Mouse (Mus musculus): ENCODE results near the gene Tmtc2.

The Tmtc2 gene

DNA sequence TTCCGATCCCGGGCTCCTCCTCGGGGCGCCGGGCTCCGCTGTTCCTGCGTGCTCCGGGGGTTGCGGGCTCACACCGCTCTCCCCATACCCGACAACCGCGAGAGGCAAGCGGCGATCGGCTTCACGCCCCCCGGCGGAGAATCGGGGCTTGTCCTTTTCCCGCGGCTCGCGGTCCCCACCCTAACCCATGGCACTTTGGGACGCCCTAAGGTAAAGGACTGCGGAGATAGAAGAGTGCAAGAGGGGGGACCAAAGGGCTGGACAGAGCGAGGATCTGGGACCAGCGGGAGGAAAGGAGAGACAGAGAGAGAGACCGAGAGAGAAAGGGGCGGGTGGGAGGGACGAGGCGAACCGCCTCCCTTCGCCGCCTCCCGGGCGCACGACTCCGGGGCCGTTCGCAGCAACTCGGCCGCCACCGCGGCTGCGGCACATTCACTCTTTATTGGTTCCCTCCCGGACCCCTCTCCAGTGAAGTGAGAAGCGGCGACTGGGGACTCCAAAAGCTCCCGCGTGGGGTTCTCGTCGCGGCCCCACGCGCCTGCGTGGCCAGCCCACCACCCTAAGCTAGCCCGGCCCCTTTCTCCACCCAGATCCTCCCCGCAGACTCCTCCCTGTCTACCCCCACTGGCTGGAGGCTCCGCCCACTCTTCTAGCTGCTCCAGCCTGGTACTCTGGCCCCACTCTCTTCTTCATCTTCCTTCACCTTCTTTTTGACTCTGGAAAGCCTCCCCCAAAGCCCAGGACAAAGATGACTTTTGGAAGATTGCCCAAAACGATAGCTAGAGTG lies at the start of gene Tmtc2:
TSS of gene Tmtc2 (minus strand) at position 544 of the 787 bp plus-strand sequence.
- in situ Hi-C loops (cut with MboI; ENCODE audit: unreplicated experiment in 2 of 2) = no loop called here

DNA sequence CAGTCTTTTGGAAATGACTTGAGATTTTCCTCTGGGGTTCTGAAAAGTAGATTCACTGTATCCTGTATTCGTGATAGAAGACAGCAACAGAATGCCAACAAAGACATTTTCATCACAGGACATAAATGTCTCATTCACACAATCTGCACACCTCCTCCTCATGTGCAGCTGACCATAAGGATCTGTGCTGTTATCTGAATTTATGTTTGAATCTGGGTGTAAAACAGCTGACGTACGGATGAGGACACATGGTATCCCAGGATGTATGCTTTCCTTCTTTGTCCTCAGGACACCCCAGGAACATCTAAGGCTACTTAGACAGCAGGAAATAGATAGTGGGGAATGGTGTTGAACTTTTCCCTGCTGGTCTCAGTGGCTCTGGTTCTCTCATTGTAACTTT lies 37.9 kb upstream of the Tmtc2 start:
- in situ Hi-C loops (cut with MboI; ENCODE audit: unreplicated experiment in 2 of 2) = no loop called here

DNA sequence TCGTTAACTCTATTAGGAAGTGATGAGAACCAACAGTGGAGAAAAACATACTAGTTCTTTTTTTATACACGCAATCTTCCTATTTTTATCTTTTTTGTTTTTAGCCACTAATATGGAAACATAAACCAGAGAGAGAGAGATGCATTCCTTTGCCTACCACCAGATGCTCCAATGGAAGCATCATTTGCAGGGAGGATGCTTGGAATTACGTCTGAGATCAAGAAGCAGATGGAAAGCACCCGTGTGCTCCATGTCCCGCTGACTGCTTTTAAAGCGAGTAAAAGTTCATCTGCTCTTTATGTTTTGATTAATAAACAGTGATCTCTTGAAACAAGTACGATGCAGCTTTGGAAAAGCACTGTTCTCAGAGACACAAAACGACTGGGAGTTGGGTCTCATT lies 24.6 kb upstream of the Tmtc2 start:
- in situ Hi-C loops (cut with MboI; ENCODE audit: unreplicated experiment in 2 of 2) = no loop called here

DNA sequence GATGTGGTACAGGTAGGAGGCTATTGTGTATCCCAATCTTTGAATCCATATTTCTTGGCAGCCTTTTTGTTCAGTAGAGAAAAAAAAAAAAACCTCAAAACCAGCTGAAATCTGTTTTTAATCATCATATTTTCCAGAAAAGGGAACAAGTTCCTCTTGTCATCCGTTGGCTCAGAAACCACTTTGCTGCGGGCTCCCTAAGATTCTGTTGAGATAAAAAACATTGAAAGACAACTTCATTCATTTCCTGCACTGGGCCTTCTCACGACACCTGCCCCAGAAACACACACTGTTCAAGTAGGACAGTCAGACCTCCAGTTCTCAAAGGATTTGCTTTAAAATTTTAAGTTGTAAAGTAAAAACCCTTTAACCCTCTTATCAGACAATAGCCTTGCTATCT lies 23.0 kb upstream of the Tmtc2 start:
- in situ Hi-C loops (cut with MboI; ENCODE audit: unreplicated experiment in 2 of 2) = no loop called here

DNA sequence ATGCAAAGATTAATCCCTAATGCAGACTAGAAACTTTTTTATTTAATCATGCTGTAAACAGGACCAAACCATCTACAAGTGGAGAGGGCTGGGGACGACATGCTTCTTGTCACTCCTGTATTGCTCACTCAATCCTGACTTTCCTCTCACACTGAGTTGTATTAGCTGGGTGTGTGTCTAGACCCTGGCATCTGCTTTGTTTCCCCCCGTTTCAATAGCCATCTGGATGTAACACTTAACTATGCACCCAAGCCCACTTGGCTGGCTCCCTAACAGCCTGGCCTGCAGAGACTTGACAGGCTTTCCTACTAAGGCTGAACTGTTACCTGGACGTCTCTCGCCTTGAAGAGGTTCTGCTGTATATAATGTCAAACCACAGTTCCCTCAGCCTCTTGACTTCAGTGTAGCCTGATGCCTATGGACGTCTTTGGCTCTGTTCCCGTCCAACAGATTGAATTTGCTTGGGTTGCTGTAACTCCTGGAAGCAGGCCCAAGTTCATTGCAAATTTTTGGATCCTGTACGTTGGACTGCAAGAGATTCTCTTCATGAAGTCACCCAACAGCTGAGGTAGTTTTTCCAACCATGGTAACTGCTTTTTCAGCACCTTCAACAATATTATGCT lies 21.3 kb upstream of the Tmtc2 start:
- in situ Hi-C loops (cut with MboI; ENCODE audit: unreplicated experiment in 2 of 2) = no loop called here

DNA sequence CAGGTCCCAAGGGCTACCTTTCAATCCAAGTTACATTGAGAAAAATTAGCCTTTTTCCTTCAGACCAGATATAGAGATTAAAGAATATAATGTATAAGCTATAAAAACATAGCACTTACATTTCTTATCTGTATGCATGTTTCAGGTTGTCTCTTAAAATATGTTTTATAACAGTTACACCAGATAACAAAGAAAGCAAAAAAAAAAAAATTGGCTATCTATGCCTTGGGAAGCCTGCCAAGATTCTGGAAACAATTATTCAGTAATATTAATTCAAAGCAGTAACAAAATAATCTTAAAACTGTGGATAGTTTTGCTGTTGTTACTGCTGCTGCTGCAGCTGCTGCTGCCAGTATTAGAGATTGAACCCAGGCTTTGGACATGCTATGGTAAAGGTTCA lies 13.9 kb upstream of the Tmtc2 start:
- in situ Hi-C loops (cut with MboI; ENCODE audit: unreplicated experiment in 2 of 2) = no loop called here

DNA sequence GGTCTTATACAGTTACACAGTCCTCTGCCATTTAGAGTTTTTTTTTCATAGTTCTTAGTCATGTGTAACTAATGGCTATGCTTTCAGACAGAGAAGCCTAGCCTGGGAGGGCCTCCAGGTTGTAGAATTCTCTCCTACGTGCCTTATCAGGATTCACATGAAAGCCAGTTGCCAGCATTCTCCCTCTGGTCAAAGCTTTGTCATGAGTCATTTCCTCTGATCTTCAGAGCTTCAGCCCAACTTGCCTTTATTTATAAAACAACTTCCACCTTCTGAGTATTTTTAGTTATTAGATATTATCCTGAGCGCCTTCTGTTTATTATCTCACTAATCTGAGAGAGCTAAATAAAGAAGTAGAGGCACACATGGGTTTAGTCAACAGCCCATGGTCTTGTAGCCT lies 5.1 kb upstream of the Tmtc2 start:
- in situ Hi-C loops (cut with MboI; ENCODE audit: unreplicated experiment in 2 of 2) = no loop called here

DNA sequence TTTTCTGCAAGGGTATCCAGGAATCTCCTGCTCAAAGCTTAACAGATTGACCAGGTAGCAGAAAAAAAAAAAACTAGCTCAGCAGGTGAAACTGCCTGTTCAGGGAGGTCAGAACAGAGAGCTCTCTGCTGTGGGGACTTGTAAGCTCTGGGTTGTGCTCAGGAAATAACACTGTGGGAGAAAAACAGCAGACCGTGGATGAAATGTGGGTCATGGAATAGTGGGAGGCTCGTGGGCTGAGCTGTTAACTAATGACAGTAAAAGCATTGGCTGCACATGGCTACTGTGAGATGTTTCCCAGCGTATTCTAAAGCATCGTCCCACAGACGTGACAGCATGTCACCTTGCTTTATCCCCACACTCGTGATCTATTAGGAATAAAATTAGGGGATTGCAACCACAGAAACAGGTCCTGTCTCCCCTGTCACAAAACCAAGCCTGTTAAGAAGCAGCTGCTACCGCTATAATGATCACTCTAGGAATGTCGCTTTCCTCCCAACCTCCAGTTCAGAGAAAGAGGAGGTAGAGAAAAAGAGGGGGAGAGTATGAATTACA lies 4.1 kb upstream of the Tmtc2 start:
- in situ Hi-C loops (cut with MboI; ENCODE audit: unreplicated experiment in 2 of 2) = no loop called here

DNA sequence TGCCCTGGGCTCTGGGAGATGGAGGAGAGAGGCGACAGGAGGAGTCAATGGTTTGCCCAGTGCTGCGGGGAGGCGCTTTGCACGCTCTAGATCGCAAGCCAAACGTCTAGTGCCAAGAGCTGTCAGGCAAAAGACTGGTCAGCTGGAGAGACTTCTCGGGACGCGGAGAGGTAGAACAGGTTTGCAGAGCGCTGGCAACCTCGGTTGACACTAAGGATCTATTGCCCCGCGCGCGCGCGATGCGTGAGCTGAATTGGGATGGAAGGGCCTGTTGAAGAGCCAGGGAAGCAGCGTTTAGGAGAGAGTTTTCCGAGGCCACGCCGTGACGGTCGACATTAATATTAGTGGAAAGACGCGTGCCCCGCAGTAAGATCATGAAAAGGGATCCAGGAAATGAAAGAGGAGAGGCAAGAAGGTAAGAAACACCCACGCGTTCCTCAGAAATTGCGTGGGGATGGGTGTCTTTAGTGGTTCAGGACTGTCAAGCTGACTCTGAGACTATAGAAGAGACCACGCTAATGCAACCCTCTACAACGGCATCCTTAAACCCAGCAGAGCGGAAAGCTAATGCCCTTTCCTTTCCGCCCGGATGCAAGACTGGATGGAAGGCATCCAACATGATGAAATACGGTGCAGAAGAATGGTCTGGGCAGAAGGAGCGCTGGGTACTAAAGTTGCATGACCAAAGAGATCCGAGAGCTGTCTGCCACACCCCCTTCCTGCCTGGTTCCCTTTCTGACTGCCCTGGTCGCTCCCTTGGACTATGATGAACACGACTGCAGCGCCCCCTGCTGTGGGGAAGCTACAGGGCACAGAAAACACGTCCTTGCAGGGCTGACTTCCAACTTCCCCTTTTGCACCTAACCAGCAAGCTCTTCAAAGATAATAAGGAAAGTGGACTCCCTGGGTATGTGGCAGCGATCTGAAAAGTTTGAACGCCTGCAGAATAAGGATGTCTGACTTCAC lies 727 bp upstream of the Tmtc2 start:
- in situ Hi-C loops (cut with MboI; ENCODE audit: unreplicated experiment in 2 of 2) = no loop called here

DNA sequence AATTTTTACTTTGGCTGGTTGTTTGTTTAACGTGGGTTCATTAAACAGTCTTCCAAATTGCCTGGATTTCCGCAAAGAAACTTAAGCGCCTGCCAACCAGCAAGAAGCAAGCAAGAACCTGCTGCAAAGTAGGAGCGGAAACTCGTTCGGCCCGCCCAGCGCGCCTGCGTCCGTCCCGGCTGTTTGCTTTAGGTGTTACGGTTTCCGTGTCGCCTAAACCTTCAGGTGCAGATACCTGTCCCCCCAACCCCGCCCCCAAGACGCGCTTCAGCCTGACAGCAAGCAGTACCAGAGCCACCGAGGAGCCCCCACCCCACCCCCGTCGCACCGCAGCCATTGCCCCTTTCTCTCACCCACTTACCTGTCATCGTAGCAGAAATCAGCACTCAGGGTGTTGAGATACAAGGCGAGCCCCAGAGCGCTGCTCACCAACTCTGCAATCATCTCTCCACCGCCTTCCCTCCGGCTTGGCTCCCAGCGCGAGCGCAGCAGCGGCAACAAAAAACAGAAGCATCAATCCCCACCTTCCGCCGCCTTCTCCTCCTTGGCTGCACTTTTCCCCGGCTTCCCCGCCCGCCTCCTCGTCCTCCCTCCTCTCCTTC lies 844 bp downstream of the Tmtc2 start:
- in situ Hi-C loops (cut with MboI; ENCODE audit: unreplicated experiment in 2 of 2) = no loop called here

DNA sequence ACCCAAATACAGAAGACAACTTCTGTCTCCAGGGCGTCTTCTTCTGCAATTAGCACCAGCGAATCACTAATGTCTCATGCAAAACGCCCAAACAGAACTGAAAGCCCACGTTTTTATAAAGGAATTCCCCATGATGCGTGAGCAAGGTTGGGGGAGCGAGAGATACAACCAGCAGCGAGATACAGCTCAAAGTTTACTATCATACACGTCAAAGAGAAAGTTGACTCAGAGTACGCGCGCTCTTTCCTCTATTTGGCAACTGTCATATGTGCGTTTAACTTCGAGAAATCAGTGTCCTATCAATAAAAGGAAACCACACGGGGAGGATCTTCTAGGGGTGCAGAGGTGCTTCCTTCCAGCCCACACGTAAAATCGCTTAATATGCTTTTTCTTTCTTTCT lies 1.4 kb downstream of the Tmtc2 start:
- in situ Hi-C loops (cut with MboI; ENCODE audit: unreplicated experiment in 2 of 2) = no loop called here

DNA sequence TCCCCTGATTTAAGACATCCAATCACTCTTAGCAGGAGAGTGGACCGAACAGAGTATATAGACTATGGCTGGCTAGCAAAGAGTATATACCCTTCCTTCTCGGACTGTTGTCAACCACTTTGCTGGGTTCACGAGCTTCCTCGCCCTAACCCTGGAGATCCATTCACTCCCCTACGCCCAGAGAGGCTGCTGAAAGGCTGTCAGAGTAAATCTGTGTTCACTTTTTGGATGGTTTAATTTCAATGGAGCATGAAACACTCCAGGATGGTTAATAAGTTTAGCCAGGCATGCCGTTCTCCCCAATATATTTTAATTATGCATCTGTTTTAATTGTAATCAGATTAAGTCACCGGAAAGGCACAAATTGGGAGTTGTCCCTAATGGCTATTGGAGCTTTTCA lies 1.9 kb downstream of the Tmtc2 start:
- in situ Hi-C loops (cut with MboI; ENCODE audit: unreplicated experiment in 2 of 2) = no loop called here

DNA sequence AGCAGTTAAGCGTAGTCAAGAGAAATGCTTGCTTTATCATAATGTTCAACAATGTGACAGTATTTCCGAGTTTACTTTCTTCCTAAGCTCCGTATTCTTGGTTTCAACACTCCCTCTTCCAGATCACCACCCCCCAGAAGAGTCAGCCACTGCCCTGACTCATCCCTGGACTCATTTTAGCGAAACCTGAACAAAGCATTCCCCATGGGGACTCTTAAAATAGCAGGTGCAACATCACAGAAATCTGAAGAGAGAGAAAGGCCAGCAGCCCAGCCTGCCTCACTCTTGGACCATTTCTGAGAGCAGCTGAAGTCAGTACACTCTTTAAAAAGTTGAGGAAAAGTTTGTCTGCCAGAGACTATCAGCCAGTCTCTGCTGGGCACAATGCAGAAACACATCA lies 2.4 kb downstream of the Tmtc2 start:
- in situ Hi-C loops (cut with MboI; ENCODE audit: unreplicated experiment in 2 of 2) = no loop called here

DNA sequence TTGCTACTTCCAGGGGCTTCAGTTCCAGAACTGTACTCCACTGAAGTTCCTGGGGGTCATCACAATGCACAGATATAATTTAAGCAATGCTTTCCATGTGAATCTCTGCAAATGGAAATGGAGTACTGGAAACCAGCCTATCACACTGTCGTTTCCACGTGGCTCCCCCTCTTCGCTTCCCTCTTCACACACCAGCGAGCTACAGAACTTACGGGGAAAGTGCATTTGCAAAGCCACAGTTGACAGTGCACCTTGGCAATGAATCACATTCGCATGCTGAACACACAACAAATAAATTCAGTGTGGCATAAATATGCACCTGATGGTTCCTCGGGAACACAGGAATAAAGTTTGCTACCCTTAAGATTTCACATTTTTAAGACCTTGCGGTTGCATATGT lies 3.2 kb downstream of the Tmtc2 start:
- in situ Hi-C loops (cut with MboI; ENCODE audit: unreplicated experiment in 2 of 2) = no loop called here

DNA sequence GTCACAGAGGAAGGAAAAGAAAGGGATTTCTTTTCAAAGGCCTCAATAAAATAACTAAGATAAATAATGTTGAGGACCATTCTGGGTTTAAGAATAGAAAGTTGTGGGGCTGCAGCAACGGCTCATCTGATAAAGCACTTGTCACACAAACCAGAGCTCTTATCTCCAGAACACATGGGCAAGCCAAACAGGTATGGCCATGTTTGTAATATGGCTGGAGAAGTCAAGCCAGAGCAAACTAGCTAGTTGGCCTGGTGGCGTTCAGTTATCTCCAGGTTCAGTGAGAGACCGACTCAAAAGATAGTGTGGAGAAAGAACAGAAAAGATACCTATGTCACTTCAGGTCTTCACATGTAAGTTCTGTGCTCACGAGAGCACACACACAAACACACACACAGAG lies 4.7 kb downstream of the Tmtc2 start:
- in situ Hi-C loops (cut with MboI; ENCODE audit: unreplicated experiment in 2 of 2) = no loop called here

DNA sequence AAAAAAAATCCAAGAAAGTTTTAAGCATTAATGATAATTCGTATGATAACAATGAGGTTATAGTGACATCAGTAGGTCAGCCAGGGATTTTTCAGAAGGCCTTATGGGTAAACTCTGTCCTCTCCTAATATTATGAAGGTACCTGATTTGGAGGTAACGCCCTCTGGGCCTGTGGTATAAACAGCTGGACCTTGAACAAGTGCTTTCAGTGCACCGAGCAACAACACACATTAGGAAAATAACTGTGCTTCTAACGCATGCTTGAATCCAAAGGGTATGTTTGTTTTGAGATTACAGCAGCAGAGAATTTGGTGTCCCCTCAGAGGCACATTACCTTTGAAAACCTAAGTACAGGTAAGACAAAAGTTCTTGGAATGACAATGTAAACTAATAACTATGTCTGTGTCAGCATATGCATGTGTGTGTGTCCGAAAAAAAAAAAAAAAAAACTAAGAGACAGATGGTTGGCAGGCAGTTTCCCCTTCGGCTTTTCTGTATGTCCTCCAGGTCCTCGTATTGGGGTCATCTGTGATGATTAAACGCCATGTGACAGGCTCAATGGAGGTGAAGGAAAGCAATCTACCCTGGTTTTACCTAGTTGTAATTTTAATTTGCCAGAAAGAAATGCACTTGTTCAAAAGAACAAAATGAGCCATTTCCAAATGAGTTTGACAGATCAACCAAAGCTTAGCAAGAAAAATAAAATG lies 6.3 kb downstream of the Tmtc2 start:
- in situ Hi-C loops (cut with MboI; ENCODE audit: unreplicated experiment in 2 of 2) = no loop called here

DNA sequence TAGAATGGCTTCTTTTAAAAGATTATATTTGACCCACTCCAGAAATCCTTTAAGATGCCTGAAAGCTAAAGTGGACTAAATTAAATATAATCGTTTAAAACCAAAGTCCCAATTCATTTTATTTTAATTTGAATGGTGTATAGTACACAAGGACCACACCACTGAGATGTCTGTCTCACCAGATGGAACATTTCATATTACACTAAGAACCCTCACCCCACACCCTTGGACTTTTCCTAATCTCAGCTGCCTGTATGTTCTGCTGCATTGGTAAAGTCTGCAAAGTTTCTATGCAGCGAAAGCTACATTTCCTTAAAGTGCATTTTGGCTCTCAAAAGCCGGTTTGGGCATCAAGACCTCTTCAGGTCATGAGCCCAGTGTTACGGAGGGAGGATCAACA lies 12.7 kb downstream of the Tmtc2 start:
- in situ Hi-C loops (cut with MboI; ENCODE audit: unreplicated experiment in 2 of 2) = no loop called here

DNA sequence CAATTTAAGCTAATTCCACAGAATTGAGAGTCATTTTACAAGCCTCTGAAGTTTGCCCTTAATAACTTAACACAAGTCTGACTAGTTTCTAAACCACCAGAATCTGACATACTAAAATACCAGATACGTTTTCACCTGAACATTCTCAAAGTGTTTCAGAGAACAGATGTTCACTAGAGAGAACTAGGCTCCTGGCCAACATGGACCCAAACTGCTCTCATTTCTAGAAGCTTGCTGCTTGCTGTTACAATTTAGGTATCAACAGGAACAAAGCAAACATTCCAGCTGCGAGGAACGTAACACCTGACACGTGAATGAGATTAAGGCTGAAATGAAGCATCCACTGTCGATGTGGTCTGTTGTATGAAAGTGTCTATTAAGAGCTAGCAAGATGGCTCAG lies 16.7 kb downstream of the Tmtc2 start:
- in situ Hi-C loops (cut with MboI; ENCODE audit: unreplicated experiment in 2 of 2) = no loop called here

DNA sequence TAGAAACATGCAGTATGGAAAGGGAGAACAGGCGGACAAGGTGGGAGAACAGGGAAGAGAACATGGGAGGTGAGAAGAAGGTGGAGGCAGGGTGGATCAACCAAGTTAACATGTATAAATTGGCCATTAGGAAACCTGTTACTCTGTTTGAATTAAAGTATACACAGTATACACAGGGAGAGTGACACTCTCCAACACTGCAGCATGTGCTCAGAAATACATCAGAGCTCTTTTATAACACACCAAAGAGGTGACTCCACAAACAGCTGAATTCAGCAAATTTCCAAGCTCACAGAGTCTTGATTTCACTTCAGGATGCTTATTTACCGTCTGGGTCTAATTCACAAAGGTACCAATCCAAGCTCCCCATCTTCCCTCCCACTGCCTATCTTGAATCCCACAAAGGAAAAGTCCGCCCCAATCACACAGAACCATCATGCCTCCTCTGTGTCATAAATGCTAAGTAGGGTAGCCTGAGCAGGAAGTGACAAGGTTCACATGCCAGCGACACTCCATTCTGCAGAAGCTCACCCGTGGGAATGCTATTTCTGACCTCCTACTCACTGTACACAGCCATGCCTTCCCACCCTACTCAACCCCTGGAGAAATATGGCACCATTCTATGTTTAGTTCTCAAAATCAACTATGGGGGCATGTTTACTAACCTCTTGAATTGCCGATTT lies 17.2 kb downstream of the Tmtc2 start:
- in situ Hi-C loops (cut with MboI; ENCODE audit: unreplicated experiment in 2 of 2) = no loop called here

DNA sequence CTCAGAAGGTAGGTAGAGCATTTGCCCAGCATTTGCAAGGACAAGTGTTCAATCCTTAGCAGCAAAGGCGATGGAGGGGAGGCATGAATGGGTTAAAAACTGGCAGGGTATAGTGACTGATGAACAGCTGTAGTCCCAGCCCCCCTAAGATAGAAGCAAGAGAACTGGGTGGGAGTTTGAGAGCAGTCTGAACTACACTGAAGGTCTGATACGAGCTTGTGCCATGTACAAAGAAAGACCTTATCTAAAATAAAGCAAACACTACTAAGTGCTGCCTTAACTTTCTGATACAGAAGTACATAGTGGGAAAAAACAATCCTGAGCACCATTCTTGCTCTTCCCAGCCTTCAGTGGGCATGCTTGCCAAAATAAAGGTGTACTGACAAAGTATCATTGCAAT lies 20.1 kb downstream of the Tmtc2 start:
- in situ Hi-C loops (cut with MboI; ENCODE audit: unreplicated experiment in 2 of 2) = no loop called here
